Mouse (Mus musculus) liver, adult 2 months (tissue): ENCODE measurements around the gene Olfr1416.
A peak's percentile ranks its signal among the peaks of the same experiment; 100 is the strongest.

ENCODE experiments used
- CTCF ChIP-seq: fragments of 200-500 bp; IDR thresholded peaks from 2 replicates; pipeline ENCODE4 v1.5.1; 2011; ENCODE audit warnings: low read depth, low read length, control low read depth
- POLR2A ChIP-seq: fragments of 200-500 bp; IDR thresholded peaks from 2 replicates; pipeline ENCODE4 v1.6.1; 2011; ENCODE audit warnings: low read length, control low read depth; ENCODE audit not compliant: insufficient read depth; ENCODE audit errors: extremely low read depth

DNA sequence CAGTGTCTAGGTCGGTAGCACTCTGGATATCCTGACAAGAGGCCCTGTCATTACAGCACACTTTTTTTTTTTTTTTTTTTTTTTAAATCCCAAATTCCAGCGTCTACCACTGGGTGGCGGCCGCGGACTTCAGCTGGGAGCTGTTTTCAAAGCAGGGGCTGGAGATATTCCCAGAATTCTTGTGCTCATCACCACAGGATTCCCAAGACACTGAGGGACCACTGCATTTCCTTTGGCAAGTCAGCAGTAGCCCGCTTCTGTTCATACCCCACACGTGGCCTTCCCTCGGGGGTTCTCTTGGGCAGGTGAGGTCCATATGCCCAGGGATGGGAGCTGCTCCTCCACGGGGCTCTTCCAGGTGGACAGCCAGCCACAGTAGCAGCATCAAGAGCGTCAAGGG lies 36.5 kb upstream of the Olfr1416 start:
- TF ChIP-seq POLR2A, result no peak
- TF ChIP-seq CTCF, result peak; percentile 55
